Mouse (Mus musculus) megakaryocyte, embryonic 14.5 days (primary cell): ENCODE results near the gene Trp53i11. TPM values are rescaled to one million over a fixed set of nuclear protein-coding genes. Genes with fewer than 3 reads are reported as not detected.

Experiments
- H3K27me3 ChIP-seq: replicated peaks from 2 replicates; pipeline ENCODE3; 2012; ENCODE audit warnings: inconsistent platforms
- H3K36me3 ChIP-seq: replicated peaks from 2 replicates; pipeline ENCODE3; 2012; ENCODE audit warnings: low read length, inconsistent platforms, mixed read lengths
- H3K4me1 ChIP-seq: 2 replicates; pipeline ENCODE4 v1.6.1; 2012; ENCODE audit warnings: inconsistent platforms
- H3K4me3 ChIP-seq: replicated peaks from 2 replicates; pipeline ENCODE3; 2012; ENCODE audit warnings: moderate library complexity, mild to moderate bottlenecking, inconsistent platforms
- H3K9me3 ChIP-seq: 2 replicates; pipeline ENCODE4 v1.6.1; 2012; ENCODE audit warnings: inconsistent platforms
- FLI1 ChIP-seq: IDR thresholded peaks from 2 replicates; pipeline ENCODE4 v1.6.1; 2012; ENCODE audit warnings: low read length, inconsistent platforms, mixed read lengths
- GATA1 ChIP-seq: IDR thresholded peaks from 3 replicates; pipeline ENCODE4 v1.6.1; 2012; ENCODE audit warnings: mixed read lengths, low read length, inconsistent platforms, borderline replicate concordance
- polyA plus RNA-seq: library from polyadenylated mRNA; stranded (reverse); fragments of >175 nt; gene quantifications from 2 replicates; pipeline ENCODE4 v1.2.3, GENCODE M21; 2012; ENCODE audit warnings: low replicate concordance; ENCODE audit not compliant: insufficient read depth

Trp53i11 gene
- polyA plus RNA-seq, 1 experiment, result 2.0 TPM

GRCm38 (mm10) chr2:93214192-93214591 lies 26.8 kb downstream of the Trp53i11 start:
- TF ChIP-seq GATA1, result no peak
- no peak for TF ChIP-seq FLI1
- Histone ChIP-seq H3K9me3 (peaks cover 20% of the 10 kb centered on the region), H3K27me3 (peaks cover 65% of the 10 kb centered on the region), H3K4me3 (peak overlapping the region; percentile 38), H3K4me1 (peaks cover 61% of the 10 kb centered on the region), H3K36me3 (peaks cover 33% of the 10 kb centered on the region)

GRCm38 (mm10) chr2:93215790-93216189 lies 28.4 kb downstream of the Trp53i11 start:
- TF ChIP-seq GATA1 (no peak), FLI1 (no peak)
- Histone ChIP-seq H3K9me3 (peaks cover 20% of the 10 kb centered on the region), H3K27me3 (peaks cover 57% of the 10 kb centered on the region), H3K36me3 (peaks cover 23% of the 10 kb centered on the region), H3K4me3 (no peak overlapping the region), H3K4me1 (peaks cover 68% of the 10 kb centered on the region)

GRCm38 (mm10) chr2:93217015-93217414 lies 29.7 kb downstream of the Trp53i11 start:
- Histone ChIP-seq H3K4me1 (peaks cover 57% of the 10 kb centered on the region), H3K36me3 (peaks cover 24% of the 10 kb centered on the region), H3K9me3 (peaks cover 11% of the 10 kb centered on the region), H3K4me3 (no peak overlapping the region), H3K27me3 (peaks cover 58% of the 10 kb centered on the region)
- TF ChIP-seq GATA1, result no peak
- no peak for TF ChIP-seq FLI1

- Histone ChIP-seq H3K36me3 (peaks cover 20% of the 10 kb centered on the region), H3K4me3 (peak overlapping the region; percentile 3), H3K27me3 (peaks cover 59% of the 10 kb centered on the region), H3K9me3 (no peaks in the 10 kb centered on the region), H3K4me1 (peaks cover 50% of the 10 kb centered on the region)
- TF ChIP-seq GATA1, result no peak
- TF ChIP-seq FLI1, result no peak
Measured at GRCm38 (mm10) chr2:93218353-93218990, 31.1 kb downstream of the Trp53i11 start.

- TF ChIP-seq FLI1, result no peak
- no peak for TF ChIP-seq GATA1
- Histone ChIP-seq H3K36me3 (peaks cover 20% of the 10 kb centered on the region), H3K4me1 (peaks cover 41% of the 10 kb centered on the region), H3K4me3 (no peak overlapping the region), H3K9me3 (no peaks in the 10 kb centered on the region), H3K27me3 (peaks cover 65% of the 10 kb centered on the region)
Measured at GRCm38 (mm10) chr2:93219576-93219975, 32.2 kb downstream of the Trp53i11 start.

GRCm38 (mm10) chr2:93220447-93220846 lies 33.1 kb downstream of the Trp53i11 start:
- TF ChIP-seq FLI1, result no peak
- no peak for TF ChIP-seq GATA1
- Histone ChIP-seq H3K27me3 (peaks cover 71% of the 10 kb centered on the region), H3K4me3 (no peak overlapping the region), H3K36me3 (peaks cover 20% of the 10 kb centered on the region), H3K4me1 (peaks cover 32% of the 10 kb centered on the region), H3K9me3 (no peaks in the 10 kb centered on the region)

GRCm38 (mm10) chr2:93223463-93223862 lies 36.1 kb downstream of the Trp53i11 start:
- no peaks in the 10 kb centered on the region for H3K9me3 ChIP-seq
- H3K4me1 ChIP-seq, result peaks cover 20% of the 10 kb centered on the region
- peaks cover 20% of the 10 kb centered on the region for H3K36me3 ChIP-seq
- H3K27me3 ChIP-seq, result peaks cover 70% of the 10 kb centered on the region
- no peak for TF ChIP-seq GATA1
- no peak for TF ChIP-seq FLI1
- H3K4me3 ChIP-seq, result no peak overlapping the region

- Histone ChIP-seq H3K4me3 (no peak overlapping the region), H3K9me3 (no peaks in the 10 kb centered on the region), H3K36me3 (peaks cover 5% of the 10 kb centered on the region), H3K4me1 (peaks cover 26% of the 10 kb centered on the region), H3K27me3 (peaks cover 76% of the 10 kb centered on the region)
- no peak for TF ChIP-seq GATA1
- no peak for TF ChIP-seq FLI1
Measured at GRCm38 (mm10) chr2:93226606-93227595, 39.6 kb downstream of the Trp53i11 start.

GRCm38 (mm10) chr2:93227713-93228479 lies 40.5 kb downstream of the Trp53i11 start:
- TF ChIP-seq GATA1 (no peak), FLI1 (no peak)
- H3K27me3 ChIP-seq, result peaks cover 74% of the 10 kb centered on the region

GRCm38 (mm10) chr2:93228480-93228824 lies 41.1 kb downstream of the Trp53i11 start:
- no peak overlapping the region for H3K4me3 ChIP-seq
- H3K9me3 ChIP-seq, result no peaks in the 10 kb centered on the region
- no peaks in the 10 kb centered on the region for H3K36me3 ChIP-seq
- peaks cover 74% of the 10 kb centered on the region for H3K27me3 ChIP-seq
- TF ChIP-seq FLI1 (no peak), GATA1 (no peak)
- peaks cover 39% of the 10 kb centered on the region for H3K4me1 ChIP-seq

More at GRCm38 (mm10) chr2:93227713-93228479, 40.5 kb downstream of the Trp53i11 start:
- peaks cover 35% of the 10 kb centered on the region for H3K4me1 ChIP-seq
- H3K4me3 ChIP-seq, result no peak overlapping the region
- no peaks in the 10 kb centered on the region for H3K9me3 ChIP-seq
- no peaks in the 10 kb centered on the region for H3K36me3 ChIP-seq
